Mouse (Mus musculus) gastrocnemius, postnatal 14 days (tissue): ENCODE results near the gene Tceal9. TPM values are rescaled to one million over a fixed set of nuclear protein-coding genes. Genes with fewer than 3 reads are reported as not detected.
"Not testable (repeated sequence)": the region's sequence is repeated elsewhere in the genome, so short reads cannot be mapped to it uniquely, and the experiment has no call there.

Experiments
- DNase-seq: peaks from one replicate; pipeline ENCODE4 v3.0.0; 2021; ENCODE audit warnings: mixed read lengths
- intact Hi-C: fragments of 180-260 bp; cut with DNase I; formaldehyde crosslinking; loops from one replicate; pipeline ENCODE4 v1.15.1; 2025; ENCODE audit warnings: low total_unique reads
- total RNA-seq, 2 experiments: library from RNA; stranded (reverse); gene quantifications; 2 replicates each; pipeline ENCODE4 v1.2.3; 2021

The Tceal9 gene
- total RNA-seq, 2 experiments from 2014 or later: 39.3 to 48.0 TPM

- intact Hi-C loops: no loop called here
- no peak for DNase-seq
These were observed 23.3 kb downstream of the Tceal9 start for GRCm38 (mm10) chrX:136268173-136268572.

- peak; percentile 25 for DNase-seq
These were observed 25.0 kb downstream of the Tceal9 start, which contains the start of gene Bex3 for GRCm38 (mm10) chrX:136269743-136270392. Bex3 (plus strand) TSS chrX:136270253.

GRCm38 (mm10) chrX:136270393-136271111 is 25.7 kb downstream of the Tceal9 start:
- intact Hi-C loops, DNase-seq: not testable (repeated sequence)

More at GRCm38 (mm10) chrX:136269743-136270392, 25.0 kb downstream of the Tceal9 start, which contains the start of gene Bex3:
- intact Hi-C loops: not testable (repeated sequence)

GRCm38 (mm10) chrX:136274542-136274941 is 29.7 kb downstream of the Tceal9 start:
- intact Hi-C loops: no loop called here
- no peak for DNase-seq

- intact Hi-C loops: no loop called here
These were observed 30.5 kb downstream of the Tceal9 start for GRCm38 (mm10) chrX:136275386-136275785.

GRCm38 (mm10) chrX:136277577-136277976 is 32.7 kb downstream of the Tceal9 start:
- intact Hi-C loops: no loop called here
- DNase-seq: no peak

More at GRCm38 (mm10) chrX:136275386-136275785, 30.5 kb downstream of the Tceal9 start:
- no peak for DNase-seq

- intact Hi-C loops: no loop called here
These were observed 33.5 kb downstream of the Tceal9 start for GRCm38 (mm10) chrX:136278401-136278800.

GRCm38 (mm10) chrX:136279410-136279809 is 34.5 kb downstream of the Tceal9 start:
- no peak for DNase-seq
- intact Hi-C loops: no loop called here

More at GRCm38 (mm10) chrX:136278401-136278800, 33.5 kb downstream of the Tceal9 start:
- no peak for DNase-seq

- no peak for DNase-seq
- intact Hi-C loops: no loop called here
These were observed 46.0 kb downstream of the Tceal9 start for GRCm38 (mm10) chrX:136290817-136291281.

Other genes starting within 250 kb of the Tceal9 start
- 1 to 10 TPM in 1 of 2 experiments, under 1 TPM in 1; 0.33 to 1.0 TPM for gene Arxes1, start 211.7 kb upstream of the Tceal9 start, total RNA-seq
- under 1 TPM; 0.27 to 0.43 TPM for gene Bex2, start 176.8 kb upstream of the Tceal9 start, total RNA-seq
- not detected for gene Nxf3, start 159.8 kb upstream of the Tceal9 start, total RNA-seq
- gene Bex4, start 106.1 kb upstream of the Tceal9 start, total RNA-seq: not detected
- gene Tceal8, start 72.7 kb upstream of the Tceal9 start, total RNA-seq: 10 to 100 TPM; 29.8 to 32.9 TPM
- gene Tceal5, start 41.2 kb upstream of the Tceal9 start, total RNA-seq: 10 to 100 TPM; 60.8 to 74.0 TPM
- gene Tceal7, start 30.3 kb upstream of the Tceal9 start, total RNA-seq: 100 to 1,000 TPM; 288 to 478 TPM
- 10 to 100 TPM; 12.0 to 17.3 TPM for gene Bex1, start 29.6 kb upstream of the Tceal9 start, total RNA-seq
- gene Bex3, start 25.2 kb downstream of the Tceal9 start, total RNA-seq: 10 to 100 TPM; 10.1 to 15.4 TPM